Mouse (Mus musculus) cerebellum, adult 8-10 months (tissue): Measurements from ENCODE around the gene Cpeb3.
"Not testable (repeated sequence)": the region's sequence is repeated elsewhere in the genome, so short reads cannot be mapped to it uniquely, and the experiment has no call there.

Experiments
- DNase-seq: peaks from one replicate; pipeline ENCODE4 v3.0.0; 2022

Cpeb3 gene

DNA sequence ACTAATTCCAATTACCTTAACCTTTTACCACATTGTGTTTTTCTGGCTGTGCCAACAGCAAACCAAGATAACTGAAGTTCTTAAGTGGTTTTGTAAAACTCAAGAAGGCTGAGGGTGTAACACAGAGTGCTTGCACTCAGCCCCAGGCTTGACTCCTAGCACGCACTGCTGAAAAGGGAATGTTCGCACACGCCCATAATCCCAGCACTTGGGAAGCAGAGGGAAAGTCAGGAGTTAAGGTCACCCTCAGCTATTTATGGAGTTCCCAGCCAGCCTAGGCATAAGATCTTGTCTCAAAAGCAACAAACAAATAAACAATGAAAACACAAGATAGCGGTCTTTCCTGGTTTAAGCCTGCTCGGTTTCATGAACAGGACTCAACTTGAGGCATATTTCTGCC lies 63.0 kb downstream of the Cpeb3 start:
- DNase-seq: no peak

DNA sequence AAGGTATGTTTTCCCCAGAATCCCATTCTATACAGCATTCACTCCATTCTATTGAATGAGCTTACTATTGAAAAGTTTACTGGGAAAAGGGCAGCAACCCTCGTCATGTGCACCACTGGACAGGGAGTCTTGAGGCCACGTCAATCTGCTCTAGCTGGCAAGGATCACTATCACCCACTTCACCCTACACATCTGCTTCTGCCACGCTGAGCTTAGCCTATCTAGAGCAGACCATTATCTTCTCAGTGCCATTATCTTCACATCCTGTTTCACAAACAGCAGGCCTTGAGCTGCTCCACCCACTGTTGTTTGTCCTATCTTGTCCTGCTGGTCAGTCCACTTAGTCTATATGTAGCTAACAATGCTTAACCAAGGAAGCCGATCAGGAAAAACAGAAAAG lies 66.8 kb downstream of the Cpeb3 start:
- no peak for DNase-seq

DNA sequence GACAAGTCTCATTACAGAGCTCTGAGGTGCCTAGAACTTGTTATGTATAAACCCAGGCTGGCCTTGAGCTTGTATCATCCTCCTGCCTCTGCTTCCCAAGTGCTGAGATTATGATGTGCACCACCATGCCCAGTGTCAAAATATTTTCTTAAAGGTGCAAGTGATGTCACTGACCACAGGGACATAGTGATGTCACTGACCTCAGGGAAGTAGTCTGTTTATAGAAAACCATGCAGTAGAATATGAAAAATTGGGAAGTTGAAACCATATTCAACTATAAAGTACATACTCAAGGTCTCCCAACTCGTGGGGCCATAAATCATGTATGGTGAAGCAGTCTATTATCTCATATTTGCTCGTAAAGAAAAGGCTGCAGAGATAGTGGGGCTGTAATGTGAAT lies 71.3 kb downstream of the Cpeb3 start:
- no peak for DNase-seq

GRCm38 (mm10) chr19:37135459-37135858 lies 72.9 kb downstream of the Cpeb3 start:
- not testable (repeated sequence) for DNase-seq

- DNase-seq: no peak
Observed at GRCm38 (mm10) chr19:37133666-37134065, 74.7 kb downstream of the Cpeb3 start.

GRCm38 (mm10) chr19:37131660-37132059 lies 76.7 kb downstream of the Cpeb3 start:
- no peak for DNase-seq

- DNase-seq: no peak
Observed at GRCm38 (mm10) chr19:37128461-37128860, 79.9 kb downstream of the Cpeb3 start.

GRCm38 (mm10) chr19:37127018-37127567 lies 81.3 kb downstream of the Cpeb3 start:
- no peak for DNase-seq

- DNase-seq: no peak
Observed at GRCm38 (mm10) chr19:37124961-37125360, 83.4 kb downstream of the Cpeb3 start.

DNA sequence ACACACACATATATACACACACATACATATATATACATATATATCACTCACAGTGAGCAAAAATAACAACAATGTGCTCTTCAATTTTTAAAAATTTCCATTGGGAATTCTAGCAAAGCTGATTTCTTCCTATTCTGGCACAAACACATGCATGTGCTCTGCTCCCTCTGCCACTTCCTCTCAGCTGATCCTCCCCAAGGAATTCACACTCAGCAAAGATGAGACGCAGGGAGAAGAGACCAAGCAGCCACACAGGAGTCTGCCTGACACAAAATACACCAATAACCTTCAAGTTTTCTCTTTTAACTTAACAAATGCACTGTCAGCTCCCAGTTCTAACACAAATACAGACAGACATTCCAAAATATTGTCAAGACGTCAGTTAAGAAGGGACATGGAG lies 89.1 kb downstream of the Cpeb3 start:
- no peak for DNase-seq

DNA sequence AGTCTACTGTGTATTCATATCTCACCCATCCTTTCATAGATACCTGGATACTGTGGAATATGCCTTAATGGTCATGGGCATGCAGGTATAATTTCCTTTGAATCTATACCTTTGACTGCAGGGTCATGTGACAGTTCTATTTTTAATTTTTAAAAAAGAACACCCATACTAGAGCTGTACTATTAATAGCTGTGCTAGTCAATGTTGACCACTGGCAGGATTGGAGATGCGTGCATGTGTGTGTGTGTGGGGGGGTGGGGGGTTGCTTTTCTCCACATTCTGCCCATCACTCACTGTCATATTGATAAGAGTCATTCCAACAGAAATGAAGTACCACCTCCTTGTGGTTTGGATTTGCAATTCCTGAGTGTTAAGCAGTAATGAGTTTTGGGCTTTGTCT lies 92.6 kb downstream of the Cpeb3 start:
- DNase-seq: no peak

GRCm38 (mm10) chr19:37115374-37115773 lies 93.0 kb downstream of the Cpeb3 start:
- DNase-seq: no peak

GRCm38 (mm10) chr19:37111831-37112230 lies 96.6 kb downstream of the Cpeb3 start:
- no peak for DNase-seq

- no peak for DNase-seq
Observed at GRCm38 (mm10) chr19:37110494-37110893, 97.9 kb downstream of the Cpeb3 start.

DNA sequence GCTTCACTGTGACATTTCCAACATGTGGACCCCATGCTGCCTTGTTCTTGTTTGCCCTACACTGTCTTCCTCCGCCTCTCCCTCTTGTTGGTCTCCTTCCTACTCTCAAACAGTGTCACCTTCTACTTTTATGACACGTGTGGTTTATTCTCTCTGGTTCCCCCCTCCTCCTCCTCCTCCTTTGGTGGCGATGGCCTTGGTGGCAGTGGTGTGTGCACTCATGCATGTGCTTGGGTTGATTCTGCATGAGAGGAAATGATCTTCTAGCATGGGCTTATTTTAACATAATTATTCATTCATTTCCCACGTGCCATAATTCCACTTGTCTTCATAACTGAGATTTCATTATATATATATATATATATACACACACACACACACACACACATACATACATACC lies 98.5 kb downstream of the Cpeb3 start:
- DNase-seq: no peak

DNA sequence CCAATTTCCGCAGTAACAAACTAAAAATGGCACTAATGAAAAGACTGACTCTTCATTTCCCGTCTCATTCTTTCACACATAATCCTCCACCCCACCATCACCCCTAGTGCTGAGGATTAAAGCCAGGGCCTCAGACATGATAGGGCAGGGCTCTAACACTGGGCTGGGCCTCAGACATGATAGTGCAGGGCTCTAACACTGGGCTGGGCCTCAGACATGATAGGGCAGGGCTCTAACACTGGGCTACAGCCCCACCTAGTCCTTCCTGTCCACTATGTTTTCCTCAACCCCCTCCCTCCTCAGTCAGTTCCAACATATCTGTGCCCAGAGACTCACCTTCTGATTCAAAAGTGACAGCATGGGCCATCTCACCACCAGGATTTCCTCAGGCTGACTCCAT lies 107.7 kb downstream of the Cpeb3 start:
- DNase-seq: no peak

DNA sequence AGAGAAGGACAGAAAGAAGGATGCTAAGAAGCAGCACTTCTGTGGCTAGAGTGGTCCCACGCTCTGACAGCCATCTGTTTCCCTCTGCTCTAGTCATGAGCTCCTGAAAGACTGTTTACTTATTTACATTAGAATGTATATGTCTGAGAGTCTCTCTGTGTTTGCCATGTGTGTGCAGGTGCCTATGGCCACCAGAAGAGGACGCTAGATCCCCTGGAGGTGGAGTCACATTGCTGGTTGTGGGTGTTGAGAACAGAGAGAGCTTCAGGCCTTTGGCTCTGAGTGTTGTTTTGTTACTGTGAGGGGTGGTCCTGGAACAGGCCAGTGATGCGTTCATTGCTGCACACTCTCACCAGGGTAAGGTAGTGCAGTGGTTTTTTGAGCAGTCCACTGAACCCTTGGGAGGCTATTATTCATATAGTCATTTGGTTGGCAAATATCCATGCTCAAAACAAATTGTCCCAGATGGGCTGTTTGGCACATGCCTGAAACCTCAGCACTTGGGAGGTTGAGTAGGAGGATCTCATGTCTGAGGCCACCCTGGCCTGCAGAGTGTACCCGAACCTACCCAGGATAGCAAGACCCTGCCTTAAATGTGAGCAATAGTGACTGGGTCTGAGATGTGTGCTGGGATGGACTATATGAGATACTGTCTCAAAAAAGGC lies 112.6 kb downstream of the Cpeb3 start:
- no peak for DNase-seq

- DNase-seq: no peak
Observed at GRCm38 (mm10) chr19:37093181-37093580, 115.2 kb downstream of the Cpeb3 start.

GRCm38 (mm10) chr19:37090146-37091061 lies 118.0 kb downstream of the Cpeb3 start:
- no peak for DNase-seq

DNA sequence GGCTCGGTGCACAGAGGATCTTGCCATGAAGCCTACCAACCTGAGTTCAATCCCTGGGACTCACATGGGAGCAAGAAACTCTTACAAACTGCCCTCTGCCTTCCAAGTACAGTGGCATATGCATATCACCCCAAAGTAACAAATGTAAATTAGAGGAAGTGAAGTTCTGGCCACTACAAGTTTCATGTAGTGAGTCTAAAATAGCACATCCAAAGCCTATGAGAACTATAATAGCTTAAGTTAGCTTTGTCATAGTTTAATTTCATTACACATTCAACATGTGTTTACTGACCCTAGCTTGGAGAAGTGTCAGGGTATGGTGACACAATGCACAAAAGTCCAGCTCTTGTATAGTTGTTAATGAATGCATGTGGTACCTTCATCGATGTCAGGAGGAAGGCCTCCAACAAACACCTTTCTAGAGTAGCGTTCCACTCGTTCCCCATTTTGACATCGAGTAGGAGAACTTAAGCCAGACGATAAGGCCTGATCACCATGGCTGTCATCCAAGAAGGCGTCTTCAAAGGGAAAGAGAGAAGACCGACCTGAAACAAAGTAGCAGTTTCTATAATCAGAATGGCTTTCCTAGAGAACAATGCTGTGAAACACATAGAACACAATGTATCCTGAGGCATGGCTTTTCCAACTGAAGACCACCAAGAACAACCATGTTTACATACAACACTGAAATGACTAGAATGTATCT lies 120.2 kb downstream of the Cpeb3 start:
- no peak for DNase-seq

DNA sequence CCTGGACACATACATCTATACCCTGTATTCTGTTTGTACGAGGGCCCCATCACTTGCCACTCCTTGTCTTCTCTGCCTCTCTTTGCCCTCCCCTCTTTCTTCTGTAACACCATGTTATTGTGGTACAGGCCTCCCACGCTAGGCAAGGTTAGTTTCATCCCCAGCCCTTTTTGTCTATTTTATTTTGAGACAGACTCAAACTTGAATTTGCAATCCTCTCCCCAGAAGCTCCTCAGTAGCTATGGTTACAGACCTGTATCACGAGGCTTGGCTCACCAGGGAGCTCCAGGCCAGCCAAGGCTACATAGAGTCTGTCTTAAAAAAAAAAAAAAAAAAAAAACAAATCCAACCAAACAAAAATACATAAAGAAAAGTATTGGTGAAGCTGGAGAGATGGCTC lies 123.9 kb downstream of the Cpeb3 start:
- no peak for DNase-seq

- DNase-seq: no peak
Observed at GRCm38 (mm10) chr19:37081467-37081866, 126.9 kb downstream of the Cpeb3 start.

DNA sequence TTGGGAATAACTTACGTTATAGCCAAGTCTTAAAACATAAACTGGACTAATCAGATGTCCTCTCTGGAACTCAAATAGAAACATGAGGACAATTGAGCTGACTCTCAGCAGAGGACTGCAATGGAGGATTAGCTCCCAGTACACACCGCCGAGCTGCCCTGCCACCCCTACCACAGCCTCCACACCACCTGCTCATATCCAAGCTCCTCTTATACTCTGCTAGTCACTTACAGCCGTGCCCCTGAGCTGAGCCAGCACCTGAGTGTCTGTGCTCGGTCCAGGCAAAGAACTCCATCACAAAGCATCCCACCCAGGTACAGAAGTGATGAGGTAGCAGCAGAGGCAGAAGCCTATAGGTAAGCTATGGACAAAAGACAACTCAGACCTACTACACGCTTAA lies 129.2 kb downstream of the Cpeb3 start:
- DNase-seq: no peak
